Mouse (Mus musculus) fat pad, adult 2 months (tissue): ENCODE results near the gene Atp2c1.

Experiments used
- DNase-seq: peaks from one replicate; pipeline ENCODE4 v3.0.0-alpha.2; 2011; ENCODE audit warnings: low read depth, low spot score; ENCODE audit errors: extremely low read depth

Atp2c1 gene

DNA sequence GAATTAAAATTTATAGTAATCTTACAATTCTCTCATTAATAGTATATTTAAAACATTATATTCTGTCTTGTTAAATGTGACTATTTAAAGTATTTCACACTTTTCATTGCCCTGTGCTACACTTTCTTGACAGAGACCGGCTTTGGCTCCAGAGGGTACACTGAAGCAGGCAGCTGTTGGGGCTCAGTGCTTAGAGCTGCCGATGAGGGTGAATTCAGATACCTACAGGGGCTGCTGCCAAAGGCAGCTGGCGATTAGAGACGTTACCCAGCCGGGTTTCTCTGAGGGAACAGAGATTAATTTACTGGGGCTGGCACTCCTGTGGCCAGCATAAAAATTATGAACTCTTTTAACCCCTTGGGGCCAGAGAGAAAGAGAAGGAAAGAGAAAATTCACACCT, 152.8 kb downstream of the Atp2c1 start:
- no peak for DNase-seq

DNA sequence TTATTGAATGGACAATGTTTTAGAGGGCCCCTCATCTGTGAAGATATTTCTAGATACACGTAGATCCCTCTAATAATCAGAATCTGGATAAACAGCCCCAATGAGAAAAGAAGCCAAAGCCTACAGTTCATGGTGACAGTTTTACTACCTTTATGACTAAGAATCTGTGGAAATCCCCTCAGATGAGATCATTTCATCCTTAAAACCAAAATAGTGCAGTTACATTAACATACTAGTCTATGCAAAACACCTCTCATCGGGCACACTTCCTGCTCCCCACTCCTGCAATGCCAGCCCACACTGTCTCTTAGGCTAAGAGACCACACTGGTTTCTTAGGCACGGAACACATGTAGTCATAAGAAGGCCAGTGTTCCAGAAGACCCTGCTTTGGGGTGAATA, 158.5 kb downstream of the Atp2c1 start:
- DNase-seq = no peak

DNA sequence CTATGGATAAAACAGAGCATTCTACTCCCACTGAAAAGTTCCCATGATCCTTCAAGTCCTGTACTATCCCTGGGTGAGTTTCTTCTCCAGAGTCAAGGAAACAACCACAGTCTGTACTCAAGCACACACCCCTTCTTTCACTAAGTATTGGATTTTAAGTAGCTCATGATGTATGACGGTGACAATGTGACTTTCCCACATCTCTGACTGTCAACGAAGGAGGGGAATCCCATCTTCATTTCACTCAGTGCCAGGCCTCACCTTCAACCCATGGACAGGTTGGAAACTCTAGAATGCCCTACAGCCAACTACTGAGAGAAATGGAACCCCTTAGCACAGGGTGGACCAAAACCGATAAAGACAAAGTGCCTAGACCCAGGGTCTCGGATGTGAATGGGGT, 160.9 kb downstream of the Atp2c1 start:
- DNase-seq = no peak

DNA sequence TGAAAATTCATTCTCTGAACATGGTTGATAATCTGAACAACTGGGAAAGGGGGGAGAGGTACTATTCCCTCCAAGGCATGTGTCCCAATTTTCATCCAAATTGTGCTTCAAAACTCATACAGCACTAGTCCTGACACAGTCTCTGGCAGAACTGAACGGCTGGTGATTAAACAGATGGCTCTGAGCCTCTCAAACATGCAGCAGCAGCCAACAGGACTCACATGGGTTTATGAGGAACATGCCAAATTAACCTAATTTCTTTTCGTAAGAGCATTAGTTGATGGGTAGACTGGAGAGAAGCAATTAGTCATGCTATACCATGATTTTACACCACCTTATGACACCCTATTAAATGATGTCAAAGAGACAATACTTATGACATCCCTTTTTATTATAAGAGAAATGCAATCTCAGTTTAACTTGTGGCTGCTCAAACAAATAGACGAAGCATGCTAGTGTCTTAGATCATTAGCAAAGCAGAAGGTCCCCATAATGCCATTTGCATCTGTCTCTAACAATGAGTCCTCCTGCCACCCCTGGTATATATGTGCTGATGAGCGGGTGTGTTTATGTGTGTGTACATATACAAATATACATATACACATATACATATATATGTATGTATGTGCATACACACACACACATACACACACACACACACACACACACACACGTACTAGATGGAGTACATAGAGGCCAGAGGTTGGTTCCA, 163.4 kb downstream of the Atp2c1 start:
- DNase-seq = no peak

DNA sequence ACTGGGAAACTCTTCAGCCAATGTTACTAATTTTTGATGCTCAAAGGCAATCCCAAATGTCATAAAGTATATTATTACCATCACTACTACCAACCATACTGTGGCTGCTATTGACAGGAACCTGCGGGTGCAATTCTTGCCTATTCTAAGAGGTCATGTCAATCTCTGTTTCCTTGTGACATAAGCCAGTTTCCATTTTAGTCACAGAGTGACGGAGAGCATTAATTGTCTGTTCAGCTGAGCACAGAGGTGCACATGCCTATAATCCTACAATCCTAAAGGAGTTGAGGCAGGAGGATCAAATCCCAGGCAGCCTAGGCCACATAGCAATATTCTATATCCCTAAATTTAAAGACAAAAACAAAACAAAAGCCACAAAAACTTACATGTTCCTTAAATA, 164.9 kb downstream of the Atp2c1 start:
- DNase-seq = no peak
